Mouse (Mus musculus) spleen, postnatal 14 days (tissue): ENCODE data around the gene Ttc39b.

Source experiments
- DNase-seq, 2 experiments: peaks; one replicate each; pipeline ENCODE4 v3.0.0; 2021 to 2022; ENCODE audit warnings: low spot score in 2 of 2

Ttc39b gene

GRCm38 (mm10) chr4:83186448-83186847 is 137.6 kb downstream of the Ttc39b start:
- no peak for DNase-seq

GRCm38 (mm10) chr4:83183288-83183930 is 140.6 kb downstream of the Ttc39b start:
- DNase-seq, result no peak

- DNase-seq, result no peak
Observed at GRCm38 (mm10) chr4:83182178-83183068, 141.6 kb downstream of the Ttc39b start.

DNA sequence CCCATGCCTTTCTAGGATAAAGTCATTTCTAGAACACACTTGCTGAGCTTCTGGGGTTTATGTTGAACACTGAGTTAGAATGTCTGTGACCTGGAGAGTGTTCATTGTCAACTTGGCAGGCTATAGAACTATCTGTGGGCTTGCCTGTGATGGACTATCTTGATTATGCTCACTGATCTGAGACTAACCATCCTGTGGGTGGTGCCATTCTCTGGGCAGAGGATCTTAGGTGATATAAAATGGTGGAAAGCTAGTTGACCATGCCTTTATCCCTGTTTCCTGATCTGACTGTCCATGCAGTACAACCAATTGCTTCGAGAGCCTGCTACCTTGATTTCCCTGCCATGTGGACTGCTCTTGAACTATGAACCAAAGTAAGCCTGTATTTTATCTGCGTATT is 146.6 kb downstream of the Ttc39b start:
- no peak for DNase-seq

- no peak for DNase-seq
Observed at GRCm38 (mm10) chr4:83174946-83175345, 149.1 kb downstream of the Ttc39b start.

DNA sequence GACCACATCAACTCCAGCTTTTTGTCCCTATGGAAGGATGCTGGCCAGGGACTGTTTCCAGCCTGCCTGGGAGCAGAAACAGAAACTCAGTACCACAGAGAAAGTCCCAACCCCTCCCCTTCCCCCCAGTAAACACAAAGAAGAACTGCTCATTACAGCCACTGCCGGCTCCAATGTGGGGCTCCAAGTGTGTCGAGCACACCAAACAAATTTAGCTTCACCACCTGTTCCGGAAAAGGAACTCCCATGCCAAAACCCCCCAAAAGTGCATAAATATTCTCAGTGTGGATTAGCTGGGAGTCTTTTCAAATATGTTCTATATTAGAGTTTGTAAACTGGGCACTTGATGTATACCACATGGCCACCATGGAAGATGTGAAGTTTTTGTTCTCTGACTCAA is 151.8 kb downstream of the Ttc39b start:
- DNase-seq, result no peak

DNA sequence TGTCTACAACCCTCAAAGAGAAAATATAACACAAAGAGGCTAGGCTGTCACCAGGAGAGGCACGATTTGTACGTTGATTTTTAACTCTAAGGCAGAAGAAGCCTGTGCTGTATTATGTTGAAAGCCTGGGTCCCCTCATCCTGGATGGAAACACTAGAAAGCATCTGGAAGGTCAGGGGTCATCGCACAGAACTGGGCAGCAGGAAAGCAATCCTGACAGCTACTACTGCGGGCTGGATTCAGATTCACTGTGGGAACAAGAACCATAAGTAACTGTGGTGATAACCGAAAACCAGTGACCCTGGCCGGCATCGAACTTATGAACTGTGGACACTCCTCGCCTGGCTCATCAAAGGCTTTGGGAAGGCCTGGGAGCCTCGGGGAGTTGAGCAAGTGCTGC is 153.3 kb downstream of the Ttc39b start:
- no peak for DNase-seq
